Mouse (Mus musculus): ENCODE results near the gene Cpsf6.
A peak's percentile ranks its signal among the peaks of the same experiment; 100 is the strongest.

The Cpsf6 gene

GRCm38 (mm10) chr10:117385431-117385830 lies 5.6 kb upstream of the Cpsf6 start:
- no peak for DNase-seq (ENCODE audit: low spot score)

- no peak for DNase-seq (ENCODE audit: low spot score)
These were observed 5.2 kb upstream of the Cpsf6 start for GRCm38 (mm10) chr10:117385086-117385430.

GRCm38 (mm10) chr10:117384386-117385085 lies 4.7 kb upstream of the Cpsf6 start:
- DNase-seq (ENCODE audit: low spot score) = no peak

- no peak for DNase-seq (ENCODE audit: low spot score)
These were observed 4.1 kb upstream of the Cpsf6 start for GRCm38 (mm10) chr10:117383941-117384340.

GRCm38 (mm10) chr10:117382996-117383550 lies 3.3 kb upstream of the Cpsf6 start:
- no peak for DNase-seq (ENCODE audit: low spot score)

- DNase-seq (ENCODE audit: low spot score) = no peak
These were observed 2.3 kb upstream of the Cpsf6 start for GRCm38 (mm10) chr10:117382146-117382545.

- DNase-seq (ENCODE audit: low spot score) = no peak
These were observed 1.1 kb upstream of the Cpsf6 start for GRCm38 (mm10) chr10:117380721-117381570.

- no peak for DNase-seq (ENCODE audit: low spot score)
These were observed 374 bp downstream of the Cpsf6 start for GRCm38 (mm10) chr10:117379441-117379840.

GRCm38 (mm10) chr10:117378642-117379041 lies 1.2 kb downstream of the Cpsf6 start:
- no peak for DNase-seq (ENCODE audit: low spot score)

- no peak for DNase-seq (ENCODE audit: low spot score)
These were observed 1.6 kb downstream of the Cpsf6 start for GRCm38 (mm10) chr10:117378291-117378555.

- no peak for DNase-seq (ENCODE audit: low spot score)
These were observed 2.2 kb downstream of the Cpsf6 start for GRCm38 (mm10) chr10:117377431-117378290.

GRCm38 (mm10) chr10:117376580-117377189 lies 3.1 kb downstream of the Cpsf6 start:
- peak; percentile 97 for DNase-seq (ENCODE audit: low spot score)

- DNase-seq (ENCODE audit: low spot score) = peak; percentile 32
These were observed 3.8 kb downstream of the Cpsf6 start for GRCm38 (mm10) chr10:117375841-117376579.

- no peak for DNase-seq (ENCODE audit: low spot score)
These were observed 4.7 kb downstream of the Cpsf6 start for GRCm38 (mm10) chr10:117375163-117375562.

GRCm38 (mm10) chr10:117363106-117363505 lies 16.7 kb downstream of the Cpsf6 start:
- peak; percentile 73 for DNase-seq (ENCODE audit: low spot score)

- no peak for DNase-seq (ENCODE audit: low spot score)
These were observed 20.9 kb downstream of the Cpsf6 start for GRCm38 (mm10) chr10:117358891-117359290.

GRCm38 (mm10) chr10:117343000-117343399 lies 36.8 kb downstream of the Cpsf6 start:
- DNase-seq (ENCODE audit: low spot score) = no peak

- no peak for DNase-seq (ENCODE audit: low spot score)
These were observed 37.4 kb downstream of the Cpsf6 start for GRCm38 (mm10) chr10:117342406-117342805.

- no peak for DNase-seq (ENCODE audit: low spot score)
These were observed 38.8 kb downstream of the Cpsf6 start for GRCm38 (mm10) chr10:117341029-117341428.

- no peak for DNase-seq (ENCODE audit: low spot score)
These were observed 40.6 kb downstream of the Cpsf6 start for GRCm38 (mm10) chr10:117339241-117339640.

- no peak for DNase-seq (ENCODE audit: low spot score)
These were observed 41.9 kb downstream of the Cpsf6 start for GRCm38 (mm10) chr10:117337946-117338345.
